Mouse (Mus musculus) kidney, postnatal 25 days (tissue): ENCODE measurements at regions not wholly inside any gene's neighbourhood (a gene's known extent, or its start where the extent isn't known, plus 50 kb on each side); places are given as distances from the start of the nearest gene placed in this dataset.

ENCODE experiments used
- DNase-seq, 2 experiments: peaks; one replicate each; pipeline ENCODE4 v3.0.0; 2021; ENCODE audit warnings: mixed read lengths in 2 of 2

- no peak for DNase-seq
These were observed 112.5 kb upstream of the Btg1 start for GRCm38 (mm10) chr10:96504340-96504739.

- DNase-seq: no peak
These were observed 101.5 kb upstream of the Btg1 start for GRCm38 (mm10) chr10:96515164-96515922.

DNA sequence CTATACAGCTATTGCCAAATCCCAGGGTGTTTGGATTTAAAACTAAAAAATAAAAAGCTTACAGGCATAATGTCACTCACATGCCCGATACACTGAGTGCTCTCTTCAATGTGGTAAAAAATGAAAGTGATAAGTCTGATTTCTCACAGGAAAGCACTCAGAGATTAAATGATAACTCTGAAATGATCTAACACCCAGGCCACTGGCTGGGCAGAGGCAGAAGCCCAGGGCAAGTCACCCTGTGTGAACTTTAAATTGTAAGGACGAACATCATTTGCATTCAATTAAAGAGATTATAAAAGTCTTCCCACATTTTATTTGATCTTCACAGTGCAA, 100.9 kb upstream of the Btg1 start:
- DNase-seq: no peak

DNA sequence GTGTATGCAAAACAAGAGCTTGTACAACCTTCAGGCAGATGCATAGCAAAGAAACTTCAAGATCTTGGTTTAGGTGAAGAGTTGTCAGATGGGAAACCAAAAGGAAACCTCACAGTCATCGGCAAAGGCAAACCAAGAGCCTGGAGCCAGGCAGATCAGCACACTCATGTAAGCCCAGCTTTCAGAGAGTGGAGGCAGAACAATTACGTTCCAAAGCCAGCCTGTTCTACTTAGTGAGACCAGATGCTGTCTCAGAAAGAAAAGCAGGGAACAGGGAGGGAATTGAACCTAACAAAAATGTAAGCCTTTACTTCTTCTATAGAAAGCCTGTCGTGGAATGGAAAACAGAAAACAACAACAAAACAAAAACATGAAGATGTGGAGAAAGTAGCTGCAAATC, 97.4 kb upstream of the Btg1 start:
- DNase-seq: no peak

DNA sequence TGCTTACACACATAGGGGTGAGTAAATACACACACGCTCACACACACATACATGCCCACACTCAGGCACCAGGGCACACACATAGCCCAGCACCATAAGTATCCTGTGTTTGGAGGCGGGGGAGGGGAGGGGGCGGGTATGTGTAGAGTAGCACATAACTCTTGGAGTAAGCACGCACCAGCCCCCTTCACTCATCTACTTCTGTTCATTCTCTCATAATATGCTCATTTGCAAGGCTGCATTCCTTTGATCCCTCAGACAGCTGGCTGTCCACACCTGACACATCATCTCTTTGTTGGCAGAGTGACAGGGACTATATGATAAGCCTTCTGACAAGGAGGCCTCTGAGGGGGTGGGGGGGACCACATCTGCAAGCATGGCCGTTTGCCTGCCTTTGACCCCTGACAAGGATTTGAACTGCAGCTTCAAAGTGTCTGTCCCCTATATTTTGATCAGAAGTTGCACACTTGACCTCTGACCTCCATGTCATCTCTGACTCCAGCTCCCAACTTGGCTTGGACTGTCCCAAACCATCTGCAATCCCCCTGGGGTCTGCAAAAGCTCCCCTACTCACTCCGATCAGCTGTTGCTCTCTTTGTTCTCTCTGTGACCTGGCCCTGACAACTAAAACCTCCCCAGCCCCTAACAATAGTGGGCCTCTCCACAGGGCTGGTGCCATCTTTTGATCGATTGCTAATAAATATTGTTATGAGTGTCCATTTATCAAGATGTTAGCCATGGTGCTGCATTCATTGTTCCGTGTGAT, 95.6 kb upstream of the Btg1 start:
- DNase-seq: no peak

GRCm38 (mm10) chr10:96523967-96524801, 92.6 kb upstream of the Btg1 start:
- no peak for DNase-seq

DNA sequence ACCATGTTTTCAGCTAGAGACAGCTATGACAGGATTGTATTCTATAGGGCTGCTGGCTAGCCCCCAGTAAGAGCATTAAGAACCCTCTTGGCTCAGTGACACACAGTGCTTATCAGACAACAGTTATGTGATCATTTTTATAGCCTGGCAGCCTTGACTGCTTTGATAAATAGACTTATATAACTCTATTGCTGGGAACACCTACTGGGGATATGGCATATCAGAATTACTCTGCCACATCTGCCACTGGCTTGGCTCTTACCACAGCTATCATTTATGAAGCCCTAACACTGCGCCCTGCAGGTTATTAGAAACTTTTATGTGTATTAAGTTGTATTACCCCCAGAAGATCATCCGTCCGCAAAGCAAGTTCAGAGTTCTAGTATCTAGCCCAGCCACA, 88.9 kb upstream of the Btg1 start:
- no peak for DNase-seq

GRCm38 (mm10) chr10:96534547-96535124, 82.2 kb upstream of the Btg1 start:
- no peak for DNase-seq

GRCm38 (mm10) chr10:96535461-96535860, 81.3 kb upstream of the Btg1 start:
- no peak for DNase-seq

DNA sequence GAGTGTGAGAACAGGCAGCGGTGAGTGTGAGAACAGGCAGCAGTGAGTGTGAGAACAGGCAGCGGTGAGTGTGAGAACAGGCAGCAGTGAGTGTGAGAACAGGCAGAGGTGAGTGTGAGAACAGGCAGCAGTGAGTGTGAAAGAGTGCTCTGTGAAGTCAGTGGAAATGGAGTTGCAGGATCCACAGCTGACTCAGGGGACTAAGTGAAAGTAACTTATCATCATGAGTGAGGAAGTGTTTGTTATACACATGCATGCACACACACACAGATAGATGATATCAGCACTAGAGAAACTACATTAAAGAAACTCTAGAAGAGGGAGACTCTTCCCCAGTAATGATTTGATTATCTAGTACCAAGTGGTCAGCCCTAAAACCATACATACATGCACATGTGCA, 76.0 kb upstream of the Btg1 start:
- no peak for DNase-seq

- DNase-seq: no peak
These were observed 71.5 kb upstream of the Btg1 start for GRCm38 (mm10) chr10:96545312-96545711.

GRCm38 (mm10) chr10:96545761-96546388, 70.9 kb upstream of the Btg1 start:
- no peak for DNase-seq

GRCm38 (mm10) chr10:96549651-96550050, 67.2 kb upstream of the Btg1 start:
- no peak for DNase-seq

DNA sequence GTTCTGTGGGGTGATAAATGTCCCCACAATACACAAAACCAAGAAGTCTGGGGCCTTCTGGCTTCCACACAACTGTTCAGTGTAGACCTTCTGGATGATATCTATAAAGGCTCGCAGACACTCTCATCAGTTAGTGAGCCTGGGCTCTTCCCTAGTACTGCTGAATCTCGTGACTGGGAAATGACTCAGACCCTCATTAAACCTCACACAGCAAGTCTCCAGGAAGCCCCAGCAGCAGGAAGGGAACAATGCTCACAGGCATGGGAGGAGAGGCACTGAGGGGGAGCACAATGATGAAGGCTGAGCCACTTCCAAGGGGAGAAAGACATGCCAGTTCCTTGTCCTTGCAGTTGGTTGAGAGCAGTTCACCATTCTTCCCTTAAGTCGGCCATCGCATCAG, 66.5 kb upstream of the Btg1 start:
- no peak for DNase-seq

- DNase-seq: no peak
These were observed 59.5 kb upstream of the Btg1 start for GRCm38 (mm10) chr10:96557336-96557735.

- no peak for DNase-seq
These were observed 51.5 kb upstream of the Btg1 start for GRCm38 (mm10) chr10:96565343-96565742.
